Mouse (Mus musculus) lung, postnatal 0 days (tissue): ENCODE results near the gene Helz. TPM values are rescaled to one million over a fixed set of nuclear protein-coding genes. Genes with fewer than 3 reads are reported as not detected.
A peak's percentile ranks its signal among the peaks of the same experiment; 100 is the strongest.

Experiments
- ATAC-seq: fragments of 200-750 bp; cut with Nextera tagmentation; 2 replicates; pipeline ENCODE4 v1.8.0; 2017; ENCODE audit warnings: moderate library complexity
- DNase-seq: peaks from one replicate; pipeline ENCODE4 v3.0.0-alpha.2; 2016; ENCODE audit warnings: low spot score
- H3K27ac ChIP-seq: fragments of 300-500 bp; sonication (generic); 2 replicates; pipeline ENCODE4 v1.5.1; 2014; ENCODE audit warnings: antibody characterized with exemption, mild to moderate bottlenecking, low read length, mixed read lengths
- H3K27me3 ChIP-seq: fragments of 300-500 bp; sonication (generic); replicated peaks from 2 replicates; pipeline ENCODE4 v1.6.1; 2014; ENCODE audit warnings: low read length, mixed read lengths; ENCODE audit not compliant: insufficient read depth
- H3K36me3 ChIP-seq: fragments of 300-500 bp; sonication (generic); 2 replicates; pipeline ENCODE4 v1.6.1; 2014; ENCODE audit warnings: low read length, mixed read lengths; ENCODE audit not compliant: insufficient read depth
- H3K4me1 ChIP-seq: fragments of 300-500 bp; sonication (generic); 2 replicates; pipeline ENCODE4 v1.6.1; 2014; ENCODE audit warnings: antibody characterized with exemption, low read depth, low read length, mixed read lengths; ENCODE audit not compliant: insufficient read depth
- H3K4me2 ChIP-seq: fragments of 300-500 bp; sonication (generic); replicated peaks from 2 replicates; pipeline ENCODE4 v1.6.1; 2014; ENCODE audit warnings: low read depth, mild to moderate bottlenecking, low read length, moderate library complexity, mixed read lengths
- H3K4me3 ChIP-seq: fragments of 300-500 bp; sonication (generic); 2 replicates; pipeline ENCODE4 v1.5.1; 2014; ENCODE audit warnings: low read depth, low read length
- H3K9ac ChIP-seq: fragments of 300-500 bp; sonication (generic); replicated peaks from 2 replicates; pipeline ENCODE4 v1.6.1; 2014; ENCODE audit warnings: low read depth, mild to moderate bottlenecking
- H3K9me3 ChIP-seq: fragments of 300-500 bp; sonication (generic); 2 replicates; pipeline ENCODE4 v1.6.1; 2016; ENCODE audit warnings: low read length, mixed read lengths
- CTCF ChIP-seq: IDR thresholded peaks from 2 replicates; pipeline ENCODE4 v1.5.1; 2016; ENCODE audit warnings: antibody characterized with exemption, mild to moderate bottlenecking
- EP300 ChIP-seq: IDR thresholded peaks from 2 replicates; pipeline ENCODE4 v1.6.1; 2016; ENCODE audit warnings: antibody characterized with exemption, mild to moderate bottlenecking, control low read depth
- WGBS: fragments of 180-500 bp; shearing (Covaris S2); extraction: QIAGEN DNeasy Blood & Tissue Kit; methylation state at CpG from one replicate; pipeline ENCODE4 v1.1.7; 2014; 5-methylcytosine and 5-hydroxymethylcytosine counted together
- polyA plus RNA-seq: library from polyadenylated mRNA; unstranded; fragments of >200 nt; fragmentation: Nextera tagmentation; extraction: Ambion mirVana; gene quantifications from 2 replicates; pipeline ENCODE4 v1.2.1, GENCODE M21; 2015

Gene Helz
- polyA plus RNA-seq, 1 experiment from 2014 or later, result 8.4 TPM

GRCm38 (mm10) chr11:107729141-107729540 lies 181.4 kb downstream of the Helz start:
- H3K4me3 ChIP-seq, result no peak overlapping the region
- 56% methylated on average over 7 of the region's 7 CpGs for WGBS
- no peaks in the 10 kb centered on the region; the same call in 1 of the 2 replicates for H3K4me1 ChIP-seq
- no peak overlapping the region for H3K9ac ChIP-seq
- H3K27ac ChIP-seq, result peak overlapping the region; percentile 32
- no peaks in the 10 kb centered on the region for H3K9me3 ChIP-seq
- no peaks in the 10 kb centered on the region for H3K36me3 ChIP-seq
- TF ChIP-seq CTCF (no peak), EP300 (no peak)
- no peak overlapping the region for H3K4me2 ChIP-seq
- peak; percentile 37 for ATAC-seq
- H3K27me3 ChIP-seq, result no peaks in the 10 kb centered on the region
- peak; percentile 31 for DNase-seq

GRCm38 (mm10) chr11:107730940-107731339 lies 183.2 kb downstream of the Helz start:
- ATAC-seq (no peak), DNase-seq (no peak)
- no peaks in the 10 kb centered on the region for H3K36me3 ChIP-seq
- H3K4me1 ChIP-seq, result no peaks in the 10 kb centered on the region; the same call in 1 of the 2 replicates
- H3K4me2 ChIP-seq, result no peak overlapping the region
- no peaks in the 10 kb centered on the region for H3K27me3 ChIP-seq
- H3K4me3 ChIP-seq, result no peak overlapping the region
- TF ChIP-seq CTCF, result no peak
- no peak for TF ChIP-seq EP300
- H3K9me3 ChIP-seq, result no peaks in the 10 kb centered on the region
- H3K9ac ChIP-seq, result no peak overlapping the region
- H3K27ac ChIP-seq, result no peak overlapping the region
- 71% methylated on average over 4 of the region's 4 CpGs for WGBS

- Histone ChIP-seq H3K36me3 (no peaks in the 10 kb centered on the region), H3K27ac (no peak overlapping the region), H3K27me3 (no peaks in the 10 kb centered on the region), H3K4me2 (no peak overlapping the region), H3K4me3 (no peak overlapping the region), H3K9ac (no peak overlapping the region), H3K4me1 (no peaks in the 10 kb centered on the region; the same call in 1 of the 2 replicates), H3K9me3 (no peaks in the 10 kb centered on the region)
- ATAC-seq (peak; percentile 27; the same call in 1 of the 2 replicates), DNase-seq (peak; percentile 74)
- WGBS, result 55% methylated on average over 5 of the region's 5 CpGs
- no peak for TF ChIP-seq EP300
- TF ChIP-seq CTCF, result no peak
Measured at GRCm38 (mm10) chr11:107731498-107731897, 183.8 kb downstream of the Helz start.

GRCm38 (mm10) chr11:107734133-107734532 lies 186.4 kb downstream of the Helz start:
- H3K9ac ChIP-seq, result no peak overlapping the region
- H3K9me3 ChIP-seq, result no peaks in the 10 kb centered on the region
- ATAC-seq (peak; percentile 43), DNase-seq (peak; percentile 19)
- H3K36me3 ChIP-seq, result no peaks in the 10 kb centered on the region
- no peaks in the 10 kb centered on the region for H3K27me3 ChIP-seq
- H3K4me3 ChIP-seq, result no peak overlapping the region
- H3K4me2 ChIP-seq, result no peak overlapping the region
- WGBS, result 51% methylated on average over 7 of the region's 7 CpGs
- no peaks in the 10 kb centered on the region for H3K4me1 ChIP-seq
- TF ChIP-seq CTCF (peak; percentile 52), EP300 (no peak)
- no peak overlapping the region for H3K27ac ChIP-seq

GRCm38 (mm10) chr11:107737886-107738285 lies 190.2 kb downstream of the Helz start:
- Histone ChIP-seq H3K36me3 (no peaks in the 10 kb centered on the region), H3K4me1 (no peaks in the 10 kb centered on the region), H3K9ac (no peak overlapping the region), H3K4me3 (no peak overlapping the region), H3K4me2 (no peak overlapping the region), H3K9me3 (no peaks in the 10 kb centered on the region), H3K27ac (no peak overlapping the region), H3K27me3 (no peaks in the 10 kb centered on the region)
- ATAC-seq (no peak), DNase-seq (no peak)
- WGBS, result 81% methylated on average over 6 of the region's 6 CpGs
- TF ChIP-seq EP300 (no peak), CTCF (no peak)

- H3K9me3 ChIP-seq, result no peaks in the 10 kb centered on the region
- no peak overlapping the region for H3K4me3 ChIP-seq
- H3K4me1 ChIP-seq, result no peaks in the 10 kb centered on the region
- no peak for DNase-seq
- H3K27me3 ChIP-seq, result no peaks in the 10 kb centered on the region
- H3K4me2 ChIP-seq, result no peak overlapping the region
- 72% methylated on average over 20 of the region's 20 CpGs for WGBS
- H3K9ac ChIP-seq, result no peak overlapping the region
- ATAC-seq, result no peak
- H3K27ac ChIP-seq, result no peak overlapping the region
- no peaks in the 10 kb centered on the region for H3K36me3 ChIP-seq
- TF ChIP-seq CTCF, result no peak
- TF ChIP-seq EP300, result no peak
Measured at GRCm38 (mm10) chr11:107738418-107739099, 190.8 kb downstream of the Helz start.
